Mouse (Mus musculus) cerebellum, adult 18-20 months (tissue): Measurements from ENCODE around the gene Rnf10.

ENCODE experiments used
- DNase-seq, 2 experiments: peaks; one replicate each; pipeline ENCODE4 v3.0.0; 2021

Rnf10 gene

DNA sequence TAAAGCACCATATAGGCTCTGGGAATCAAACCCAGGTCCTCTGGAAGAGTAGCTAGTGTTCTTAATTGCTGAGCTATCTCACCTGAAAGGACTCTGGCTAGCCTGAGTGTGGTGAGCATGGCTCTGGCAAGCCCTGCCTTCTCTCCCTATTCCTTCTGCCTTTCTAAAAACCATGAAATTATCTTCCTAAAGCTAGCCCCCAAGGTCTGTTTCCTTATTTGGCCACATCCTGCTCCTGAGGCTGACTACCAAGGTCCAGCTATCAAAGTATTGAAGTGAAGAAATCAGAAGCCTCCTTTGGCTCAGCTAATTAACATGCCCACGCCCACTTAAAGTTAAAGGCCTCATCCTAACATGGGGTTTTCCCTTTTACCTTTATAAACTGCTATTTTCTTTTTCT, 2.1 kb upstream of the Rnf10 start:
- no peak for DNase-seq

GRCm38 (mm10) chr5:115274353-115274752, 1.7 kb upstream of the Rnf10 start:
- DNase-seq, result no peak

GRCm38 (mm10) chr5:115273549-115274135, 944 bp upstream of the Rnf10 start:
- DNase-seq, result no peak

GRCm38 (mm10) chr5:115271931-115272811, 527 bp downstream of the Rnf10 start:
- peak in 1 of 2 experiments; percentile 31 for DNase-seq

DNA sequence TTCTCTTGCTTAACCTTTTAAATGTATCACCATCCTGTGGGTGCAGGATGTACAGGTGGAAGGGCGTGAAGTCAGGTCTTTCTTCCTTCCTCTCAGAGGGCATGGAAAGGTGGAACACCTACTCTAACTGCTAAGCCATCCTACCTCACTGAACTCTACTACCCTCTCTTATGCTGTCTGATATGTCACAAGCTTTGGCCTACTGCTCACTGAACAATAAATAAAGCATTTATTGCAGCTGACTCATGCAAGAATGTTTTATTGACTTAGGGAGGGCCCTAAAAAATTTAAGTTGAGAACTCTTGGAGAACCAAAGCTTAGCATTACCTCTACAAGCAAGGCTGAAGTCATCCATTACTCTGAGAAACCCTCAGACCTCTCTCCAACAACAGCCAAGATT, 2.7 kb downstream of the Rnf10 start:
- no peak for DNase-seq

DNA sequence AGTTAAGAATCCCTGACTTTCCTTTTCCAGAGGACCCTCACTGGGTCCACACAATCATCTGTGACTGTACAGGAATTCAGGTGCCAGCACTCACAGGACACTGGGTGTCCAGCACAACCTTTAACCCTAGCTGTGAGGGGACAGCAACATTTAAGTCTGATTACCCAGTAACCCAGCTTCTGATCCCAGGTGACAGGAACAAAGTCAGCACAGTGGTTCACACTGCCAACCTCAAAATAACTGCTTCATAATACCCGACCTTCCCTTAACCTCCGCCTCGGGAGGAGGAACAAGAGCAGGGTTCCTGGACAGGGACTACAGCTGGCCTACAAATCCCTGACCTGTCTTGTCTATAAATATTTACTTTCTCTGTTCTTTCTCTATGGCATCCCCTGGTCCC, 4.4 kb downstream of the Rnf10 start:
- DNase-seq, result no peak

DNA sequence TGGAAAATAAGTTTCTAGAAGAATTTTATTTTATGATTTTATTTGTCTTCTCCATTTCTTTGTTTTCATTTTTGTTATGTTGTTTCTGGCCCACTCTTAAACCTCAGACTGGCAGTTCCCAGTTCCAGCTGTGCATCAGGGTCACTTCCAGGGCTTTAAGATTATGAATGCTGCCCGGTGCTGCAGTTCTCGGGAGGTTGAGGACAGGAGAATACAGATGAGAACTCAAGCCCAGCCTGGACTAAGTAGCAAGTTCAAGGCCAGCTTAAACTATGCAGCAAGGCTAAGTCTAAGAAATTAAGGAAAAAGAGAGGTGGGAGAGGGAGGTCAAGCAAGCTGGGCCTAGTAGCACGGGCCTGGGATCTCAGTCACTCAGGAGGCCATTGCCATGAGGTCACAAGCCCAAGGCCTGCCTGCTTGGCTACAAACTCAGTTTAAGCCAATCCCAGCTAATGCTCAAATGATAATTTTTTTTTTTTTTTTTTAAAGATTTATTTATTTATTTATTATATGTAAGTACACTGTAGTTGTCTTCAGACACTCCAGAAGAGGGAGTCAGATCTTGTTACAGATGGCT, 5.1 kb downstream of the Rnf10 start:
- DNase-seq, result no peak

DNA sequence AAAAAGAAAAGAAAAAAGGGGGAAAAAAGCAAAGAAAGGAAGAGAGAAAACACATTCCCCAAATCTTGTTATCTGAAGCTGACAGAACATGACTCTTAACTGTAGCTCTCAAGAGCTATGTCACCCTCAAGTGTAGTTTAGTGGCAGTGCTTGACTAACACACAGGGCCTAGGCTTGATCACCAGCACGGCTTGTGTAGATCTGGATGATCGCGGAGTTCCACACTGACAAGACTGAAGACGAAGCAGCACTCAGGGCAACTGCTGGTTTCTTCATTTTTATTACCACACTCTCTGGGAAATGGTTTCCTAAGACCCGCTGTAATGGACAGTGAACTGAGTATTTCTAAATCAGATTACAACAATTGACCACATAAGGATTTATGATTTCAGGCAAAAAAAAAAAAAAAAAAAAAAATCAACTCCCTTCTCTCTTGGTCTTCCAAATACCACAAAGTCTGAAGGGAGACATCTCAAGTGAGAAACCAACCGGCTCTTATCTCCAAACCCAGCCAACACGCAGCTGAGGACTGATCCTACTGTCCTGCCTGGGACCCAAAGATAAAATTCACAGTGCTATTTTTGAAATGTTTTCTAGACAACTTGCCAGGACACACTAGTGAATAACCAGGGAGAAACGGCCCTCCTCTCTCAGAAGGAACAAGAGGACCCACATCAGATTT, 5.8 kb downstream of the Rnf10 start:
- DNase-seq, result no peak

DNA sequence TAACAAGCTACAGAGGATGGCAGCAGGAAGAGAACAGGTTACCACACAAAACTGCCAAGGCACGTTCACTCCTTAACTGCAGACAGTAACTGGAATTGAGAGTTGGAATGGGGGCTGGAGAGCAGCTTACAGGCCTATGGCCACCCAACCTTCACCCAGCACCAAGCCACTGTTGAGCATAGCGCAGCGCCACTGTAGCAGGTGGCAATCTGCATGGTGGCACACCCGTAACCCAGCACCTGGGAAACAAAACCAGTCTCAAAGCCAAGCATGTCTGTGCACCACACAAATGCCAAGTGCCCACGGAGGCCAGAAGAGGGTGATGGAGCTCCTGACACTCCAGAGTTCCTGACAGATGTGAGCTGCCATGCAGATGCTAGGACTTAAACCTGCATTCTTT, 6.4 kb downstream of the Rnf10 start:
- no peak for DNase-seq

DNA sequence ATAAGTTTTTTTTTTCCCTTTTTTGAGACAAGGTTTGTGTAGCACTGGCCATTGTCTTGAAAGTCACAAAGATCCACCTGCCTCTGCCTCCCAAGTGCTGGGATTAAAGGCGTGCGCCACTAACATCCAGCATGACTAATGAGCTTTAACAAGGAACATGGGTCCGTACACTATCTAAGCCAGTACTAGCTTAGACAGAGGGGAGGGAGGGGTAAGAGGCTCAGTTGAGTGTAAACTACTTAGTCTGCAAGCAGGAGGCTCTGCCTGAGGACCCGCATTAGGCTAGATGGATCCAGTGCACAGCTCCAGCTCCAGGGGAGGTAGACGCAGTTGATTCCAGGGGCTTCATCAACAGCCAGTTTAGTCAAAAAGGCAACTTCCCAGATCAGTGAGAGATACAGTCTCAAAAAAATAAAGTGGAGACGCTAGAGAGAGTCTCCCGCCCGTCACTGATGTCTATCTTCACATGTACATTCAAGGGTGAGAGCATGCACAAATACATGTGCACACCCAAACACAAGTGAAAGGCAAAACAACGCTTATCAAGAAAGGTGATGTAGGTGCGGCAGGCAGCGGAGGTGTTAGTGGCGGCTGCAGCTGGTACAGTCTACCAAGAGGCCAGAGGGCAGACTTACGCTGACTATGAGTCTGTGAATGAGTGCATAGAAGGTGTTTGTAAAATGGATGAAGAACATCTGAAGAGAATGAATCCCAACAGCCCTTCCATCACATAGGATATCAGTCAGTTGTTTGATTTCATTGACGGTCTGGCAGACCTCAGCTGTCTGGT, 10.0 kb downstream of the Rnf10 start:
- no peak for DNase-seq

DNA sequence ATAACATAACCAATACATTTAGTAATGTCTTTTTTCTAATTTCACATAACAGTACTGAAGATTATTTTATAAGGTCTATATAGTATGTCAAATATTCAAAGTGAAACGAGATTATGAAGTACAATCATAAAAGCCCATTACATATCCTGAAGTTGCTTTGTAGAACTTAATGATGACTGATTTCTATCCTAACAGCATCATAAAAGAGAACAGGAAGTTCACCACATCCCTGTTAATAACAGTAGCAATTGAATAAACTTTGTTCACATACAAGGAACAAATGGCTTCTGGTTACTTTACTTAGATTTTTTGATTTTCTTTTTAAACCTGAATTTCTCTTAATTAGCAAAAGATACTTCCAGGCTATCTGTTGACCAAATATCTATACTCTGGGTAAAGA, 10.8 kb downstream of the Rnf10 start:
- DNase-seq, result no peak

GRCm38 (mm10) chr5:115261141-115261540, 11.6 kb downstream of the Rnf10 start:
- no peak for DNase-seq

DNA sequence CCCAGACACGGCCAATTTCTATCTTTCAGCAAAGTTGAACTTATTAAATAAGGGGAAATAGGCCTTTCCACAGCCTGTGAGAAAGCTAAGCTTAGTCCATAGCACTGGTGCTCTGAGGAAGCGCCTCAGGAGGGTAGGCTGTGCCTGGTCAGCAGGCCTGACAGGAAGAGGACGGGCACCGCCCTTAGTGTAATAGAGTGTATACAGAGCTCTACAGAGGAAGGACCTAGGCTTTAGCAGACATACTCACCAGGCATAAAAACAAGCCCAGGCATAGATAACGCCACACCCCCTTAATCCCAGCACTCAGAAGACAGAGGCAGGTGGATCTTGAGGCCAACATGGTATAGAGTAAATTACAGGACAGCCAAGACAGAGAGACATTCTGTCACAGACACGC, 12.3 kb downstream of the Rnf10 start:
- no peak for DNase-seq

DNA sequence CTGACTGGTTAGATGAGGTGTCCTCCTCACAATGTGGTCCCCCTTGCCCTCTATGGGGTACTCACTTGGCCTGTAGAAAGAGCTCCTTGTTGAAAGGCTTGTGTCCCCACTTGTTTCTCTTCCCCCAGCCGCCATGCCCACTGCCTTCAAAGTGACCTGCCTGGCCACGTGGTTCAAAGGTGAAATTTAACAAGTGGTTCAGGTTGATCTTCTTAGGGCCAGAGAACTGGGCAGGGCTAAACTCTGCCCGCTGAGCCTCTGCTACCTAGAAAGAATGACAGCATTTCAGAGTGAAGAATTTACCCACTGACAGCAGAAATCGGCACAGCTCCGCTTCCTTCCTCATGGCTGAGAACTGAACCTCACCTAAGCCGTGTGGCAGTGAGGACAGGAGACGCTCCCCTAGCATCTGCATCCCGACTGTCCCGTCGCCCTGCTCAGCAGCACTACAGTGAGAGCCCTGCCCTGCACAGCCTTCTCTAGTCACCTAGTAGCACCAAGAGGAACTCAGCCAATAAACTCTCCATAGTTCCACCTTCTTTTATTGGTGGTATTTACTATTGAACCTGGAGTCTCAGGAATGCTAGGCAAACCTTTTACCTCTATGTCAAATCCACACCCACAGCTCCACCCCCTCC, 15.7 kb downstream of the Rnf10 start:
- no peak for DNase-seq

GRCm38 (mm10) chr5:115255472-115255871, 17.2 kb downstream of the Rnf10 start:
- DNase-seq, result no peak

DNA sequence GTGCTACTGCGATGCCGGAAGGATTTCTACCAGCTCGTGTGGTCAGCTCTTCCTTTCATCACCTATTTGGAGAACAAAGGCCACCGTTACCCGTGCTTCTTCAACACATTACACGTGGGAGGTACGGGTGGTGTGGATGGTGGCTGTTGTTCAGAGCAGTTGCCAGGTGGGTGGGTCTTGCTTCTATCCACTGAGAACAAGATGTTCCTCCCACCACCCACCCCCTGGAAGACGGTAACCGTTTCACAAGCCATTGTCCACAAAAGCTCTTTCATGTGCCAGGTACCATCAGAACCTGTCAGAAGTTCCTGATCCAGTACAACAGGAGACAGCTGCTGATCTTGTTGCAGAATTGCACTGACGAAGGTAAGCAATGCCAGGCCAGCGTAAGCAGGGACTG, 32.5 kb downstream of the Rnf10 start:
- no peak for DNase-seq

DNA sequence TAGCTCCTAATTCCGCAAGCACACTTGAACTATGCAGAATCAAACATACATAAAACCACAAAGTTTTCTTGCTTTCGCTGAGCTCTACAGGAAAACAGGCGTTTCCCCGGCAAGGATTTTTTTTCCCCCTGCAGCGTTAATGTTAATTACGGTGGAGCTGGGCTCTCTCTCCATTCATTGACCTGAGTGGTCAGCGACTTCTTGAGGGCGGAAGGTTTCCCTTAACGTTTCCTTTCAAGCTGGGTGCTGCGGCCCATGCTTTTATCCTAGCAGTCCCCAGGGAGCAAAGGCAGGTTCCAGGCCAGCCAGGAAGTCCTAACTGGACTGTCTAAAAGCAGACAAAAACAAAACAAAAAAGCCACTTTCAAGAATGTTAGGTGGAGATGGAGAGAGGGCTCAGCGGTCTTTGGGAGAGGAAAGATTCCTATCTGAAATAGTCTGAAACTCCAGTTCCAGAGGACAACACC, 33.9 kb downstream of the Rnf10 start:
- DNase-seq, result no peak

DNA sequence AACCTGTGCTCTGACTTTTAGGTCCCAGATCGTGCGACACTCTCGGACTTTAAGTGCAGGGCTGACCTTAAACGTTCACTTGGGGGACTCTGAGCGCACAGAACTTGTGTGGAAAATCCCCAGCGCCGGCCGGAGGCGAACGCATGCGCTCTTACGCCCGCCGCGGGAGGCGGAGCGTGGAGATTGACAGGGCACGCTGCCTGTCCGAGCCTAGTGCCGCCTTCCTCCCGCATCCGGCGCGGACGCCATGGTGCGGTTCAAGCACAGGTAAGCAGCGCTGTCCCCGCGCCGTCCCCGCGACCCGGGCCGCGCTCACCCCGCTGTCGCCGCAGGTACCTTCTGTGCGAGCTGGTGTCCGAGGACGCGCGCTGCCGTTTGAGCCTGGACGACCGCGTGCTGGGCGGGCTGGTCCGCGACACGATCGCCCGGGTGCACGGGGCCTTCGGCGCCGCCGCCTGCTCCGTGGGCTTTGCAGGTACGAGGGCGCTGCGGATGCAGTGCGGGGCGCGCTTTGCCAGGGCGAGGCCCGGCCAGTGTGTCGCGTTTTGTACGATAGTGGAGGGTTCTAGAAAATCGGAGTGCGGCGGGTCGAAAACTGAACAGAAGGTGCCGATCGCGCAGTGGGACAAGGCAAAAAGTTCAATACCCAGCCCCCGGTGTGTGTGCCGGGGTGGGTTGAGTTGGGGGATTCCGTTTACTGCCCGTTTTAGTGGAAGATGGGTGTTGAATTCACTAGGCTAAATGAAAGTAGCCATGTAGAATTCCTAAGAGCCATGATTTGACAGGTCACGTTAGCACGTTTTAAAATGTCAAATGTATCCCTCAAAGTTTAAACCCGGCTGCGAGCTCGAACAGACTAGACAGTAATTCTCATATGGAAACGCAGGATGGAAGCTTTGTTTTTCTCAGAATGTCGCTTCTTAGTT, 34.6 kb downstream of the Rnf10 start:
- peak; percentile 95 to 97 for DNase-seq

DNA sequence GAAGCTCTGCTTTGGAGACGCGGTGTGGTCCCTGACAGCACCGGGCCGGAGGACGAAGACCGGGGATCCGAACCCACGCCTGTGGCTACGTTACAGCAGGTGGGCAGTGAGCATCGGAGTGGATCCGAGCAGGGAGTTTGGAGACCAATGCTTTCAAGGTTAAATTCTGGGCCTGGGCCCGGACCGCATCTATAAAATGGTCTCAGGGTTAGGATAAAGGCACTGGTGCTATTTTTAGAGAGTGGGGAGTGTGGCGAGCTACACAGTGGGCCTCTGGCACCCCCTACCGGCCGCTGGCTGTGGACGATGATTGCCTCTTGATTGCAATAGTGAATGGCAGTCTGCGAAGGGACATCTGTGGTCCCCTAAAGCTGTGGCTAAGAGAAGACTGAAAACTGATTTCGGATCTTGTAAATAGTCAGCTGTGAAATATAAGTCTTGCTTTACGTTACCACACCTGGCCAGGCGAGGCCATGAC, 36.9 kb downstream of the Rnf10 start, which contains the start of gene Pop5:
Pop5 (plus strand) TSS at position 51 of the 478 bp plus-strand sequence.
- DNase-seq, result peak; percentile 91 to 97

DNA sequence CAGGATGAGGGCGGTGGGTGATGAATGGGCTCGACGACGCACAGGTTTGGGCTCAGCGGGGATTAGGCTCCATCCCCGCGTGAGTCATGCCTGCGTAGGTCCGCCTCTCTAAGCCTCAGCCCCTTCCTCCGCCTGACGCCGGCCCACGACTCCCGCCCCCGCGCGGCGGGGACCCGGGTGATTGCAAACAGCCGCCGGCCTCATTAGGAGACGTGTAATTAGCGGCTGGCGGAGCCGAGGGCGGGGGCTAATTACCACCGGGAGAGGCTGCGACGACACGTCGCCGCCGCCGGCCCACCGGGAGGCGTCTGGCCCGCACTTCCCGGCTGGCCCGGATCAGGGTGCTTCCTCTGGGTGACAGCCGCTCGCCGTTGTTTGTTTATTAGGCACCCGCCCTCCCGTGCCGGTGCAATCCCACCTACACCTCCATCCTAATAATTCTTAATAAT, 37.4 kb downstream of the Rnf10 start:
- peak; percentile 73 to 75 for DNase-seq

- no peak for DNase-seq
These were observed 38.2 kb downstream of the Rnf10 start for GRCm38 (mm10) chr5:115234519-115234918.
